Mouse (Mus musculus) MEL (cell line): Measurements from ENCODE around the gene Dnajc11. TPM values are rescaled to one million over a fixed set of nuclear protein-coding genes. Genes with fewer than 3 reads are reported as not detected.

Experiments used
- DNase-seq: peaks from one replicate; pipeline ENCODE4 v3.0.0; 2011; ENCODE audit warnings: low read depth, low spot score
- H3K27ac ChIP-seq: 2 replicates; pipeline ENCODE4 v1.5.1; 2012; ENCODE audit warnings: low read depth, mild to moderate bottlenecking, control low read depth, low read length, moderate library complexity; ENCODE audit not compliant: control insufficient read depth
- H3K27me3 ChIP-seq, 2 experiments: fragments of 150-350 bp in 1 of 2; sonication (generic) in 1 of 2; 2 replicates each; pipeline ENCODE4 v1.6.1; 2012; ENCODE audit warnings: low read length in 2 of 2, mild to moderate bottlenecking in 2 of 2, improper control_type of control experiment in 1 of 2, moderate library complexity in 1 of 2; ENCODE audit not compliant: insufficient read depth in 2 of 2, control insufficient read depth in 1 of 2
- H3K36me3 ChIP-seq, 2 experiments: 2 replicates each; pipeline ENCODE4 v1.6.1; 2012 to 2014; ENCODE audit warnings: low read length in 2 of 2, improper control_type of control experiment in 1 of 2, inconsistent platforms in 1 of 2, mild to moderate bottlenecking in 1 of 2; ENCODE audit not compliant: insufficient read depth in 2 of 2, control insufficient read depth in 1 of 2
- H3K4me1 ChIP-seq, 2 experiments: fragments of 150-350 bp in 1 of 2; sonication (generic) in 1 of 2; 2 replicates each; pipeline ENCODE4 v1.6.1; 2012; ENCODE audit warnings: low read length in 2 of 2, improper control_type of control experiment in 1 of 2, mild to moderate bottlenecking in 1 of 2; ENCODE audit not compliant: insufficient read depth in 2 of 2, control insufficient read depth in 1 of 2
- H3K4me3 ChIP-seq, 2 experiments: fragments of 150-350 bp in 1 of 2; sonication (generic) in 1 of 2; 2 replicates each; pipeline ENCODE4 v1.5.1; 2012; ENCODE audit warnings: low read depth in 2 of 2, low read length in 2 of 2, mild to moderate bottlenecking in 2 of 2, moderate library complexity in 2 of 2, control low read depth in 1 of 2, improper control_type of control experiment in 1 of 2; ENCODE audit not compliant: control insufficient read depth in 1 of 2, insufficient read depth in 1 of 2
- H3K79me2 ChIP-seq: 2 replicates; pipeline ENCODE4 v1.6.1; 2012; ENCODE audit warnings: mild to moderate bottlenecking, low read length, moderate library complexity; ENCODE audit not compliant: control insufficient read depth, poor library complexity, insufficient read depth
- H3K9ac ChIP-seq: 2 replicates; pipeline ENCODE4 v1.6.1; 2012; ENCODE audit warnings: low read depth, mild to moderate bottlenecking, control low read depth, low read length, moderate library complexity; ENCODE audit not compliant: control insufficient read depth, poor library complexity, severe bottlenecking
- H3K9me3 ChIP-seq: fragments of 150-350 bp; sonication (generic); replicated peaks from 2 replicates; pipeline ENCODE4 v1.6.1; 2012; ENCODE audit warnings: mild to moderate bottlenecking, low read length, improper control_type of control experiment, moderate library complexity; ENCODE audit not compliant: insufficient read depth
- E2F4 ChIP-seq: IDR thresholded peaks from 2 replicates; pipeline ENCODE4 v1.6.1; 2011; ENCODE audit warnings: low read depth, low read length, improper control_type of control experiment, borderline replicate concordance
- EP300 ChIP-seq, 2 experiments: IDR thresholded peaks; 2 replicates each; pipeline ENCODE4 v1.6.1; 2011; ENCODE audit warnings: improper control_type of control experiment in 2 of 2, low read length in 2 of 2, low read depth in 1 of 2, mild to moderate bottlenecking in 1 of 2
- HCFC1 ChIP-seq: IDR thresholded peaks from 2 replicates; pipeline ENCODE4 v1.6.1; 2012; ENCODE audit warnings: low read depth, mild to moderate bottlenecking, inconsistent platforms, low read length, improper control_type of control experiment, moderate library complexity
- JUND ChIP-seq: IDR thresholded peaks from 2 replicates; pipeline ENCODE4 v1.6.1; 2011; ENCODE audit warnings: low read depth, mild to moderate bottlenecking, improper control_type of control experiment, low read length
- KAT2A ChIP-seq: conservative IDR thresholded peaks from 2 replicates; pipeline ENCODE4 v1.6.1; 2012; ENCODE audit warnings: low read depth, low read length, improper control_type of control experiment, inconsistent platforms
- MAZ ChIP-seq: IDR thresholded peaks from 2 replicates; pipeline ENCODE4 v1.6.1; 2012; ENCODE audit warnings: low read depth, mild to moderate bottlenecking, inconsistent platforms, low read length, improper control_type of control experiment
- MEF2A ChIP-seq: IDR thresholded peaks from 2 replicates; pipeline ENCODE4 v1.6.1; 2014; ENCODE audit warnings: low read depth, mild to moderate bottlenecking, inconsistent platforms, low read length, improper control_type of control experiment; ENCODE audit not compliant: poor library complexity, insufficient replicate concordance, severe bottlenecking; ENCODE audit errors: extremely low read depth
- MXI1 ChIP-seq: IDR thresholded peaks from 2 replicates; pipeline ENCODE4 v1.6.1; 2011; ENCODE audit warnings: mild to moderate bottlenecking, low read depth, low read length, improper control_type of control experiment
- POLR2A ChIP-seq, 2 experiments: IDR thresholded peaks; 2 replicates each; pipeline ENCODE4 v1.6.1; 2011 to 2012; ENCODE audit warnings: low read length in 2 of 2, mild to moderate bottlenecking in 2 of 2, control low read depth in 1 of 2, improper control_type of control experiment in 1 of 2, low read depth in 1 of 2, moderate library complexity in 1 of 2; ENCODE audit not compliant: control insufficient read depth in 1 of 2, insufficient read depth in 1 of 2, poor library complexity in 1 of 2
- RCOR1 ChIP-seq: IDR thresholded peaks from 2 replicates; pipeline ENCODE4 v1.6.1; 2012; ENCODE audit warnings: low read depth, mild to moderate bottlenecking, inconsistent platforms, low read length, improper control_type of control experiment
- TAL1 ChIP-seq: IDR thresholded peaks from 2 replicates; pipeline ENCODE4 v1.6.1; 2012; ENCODE audit warnings: mild to moderate bottlenecking, inconsistent platforms, low read length, moderate library complexity, mixed read lengths
- TBP ChIP-seq: IDR thresholded peaks from 2 replicates; pipeline ENCODE4 v1.8.0; 2011; ENCODE audit warnings: low read depth, low read length, improper control_type of control experiment
- UBTF ChIP-seq: IDR thresholded peaks from 2 replicates; pipeline ENCODE4 v1.6.1; 2012; ENCODE audit warnings: low read depth, mild to moderate bottlenecking, inconsistent platforms, low read length, improper control_type of control experiment, moderate library complexity, borderline replicate concordance; ENCODE audit not compliant: insufficient read depth
- USF2 ChIP-seq, 2 experiments: IDR thresholded peaks; 2 replicates each; pipeline ENCODE4 v1.6.1; 2011 to 2012; ENCODE audit warnings: improper control_type of control experiment in 2 of 2, low read length in 2 of 2, borderline replicate concordance in 1 of 2, inconsistent platforms in 1 of 2, low read depth in 1 of 2, mild to moderate bottlenecking in 1 of 2; ENCODE audit not compliant: insufficient read depth in 1 of 2
- ZNF384 ChIP-seq: IDR thresholded peaks from 2 replicates; pipeline ENCODE4 v1.6.1; 2012; ENCODE audit warnings: low read depth, mild to moderate bottlenecking, inconsistent platforms, low read length, improper control_type of control experiment
- polyA plus RNA-seq, 2 experiments: library from polyadenylated mRNA; stranded (reverse) in 1 of 2; unstranded in 1 of 2; fragments of >175 nt in 1 of 2; fragments of >200 nt in 1 of 2; gene quantifications; 2 replicates each; pipeline versions ENCODE4 v1.2.1 to v1.2.4; 2012; ENCODE audit warnings: low replicate concordance in 2 of 2, low read depth in 1 of 2; ENCODE audit not compliant: insufficient read length in 2 of 2, insufficient read depth in 1 of 2, missing spikeins in 1 of 2
- total RNA-seq: library from RNA; depleted of rRNA; stranded (reverse); fragments of 300-350 nt; gene quantifications from 2 replicates; pipeline ENCODE4 v1.2.3, GENCODE M21; 2012

Dnajc11 gene
- total and polyA plus RNA-seq, 3 experiments: 128 to 278 (median 157) TPM

DNA sequence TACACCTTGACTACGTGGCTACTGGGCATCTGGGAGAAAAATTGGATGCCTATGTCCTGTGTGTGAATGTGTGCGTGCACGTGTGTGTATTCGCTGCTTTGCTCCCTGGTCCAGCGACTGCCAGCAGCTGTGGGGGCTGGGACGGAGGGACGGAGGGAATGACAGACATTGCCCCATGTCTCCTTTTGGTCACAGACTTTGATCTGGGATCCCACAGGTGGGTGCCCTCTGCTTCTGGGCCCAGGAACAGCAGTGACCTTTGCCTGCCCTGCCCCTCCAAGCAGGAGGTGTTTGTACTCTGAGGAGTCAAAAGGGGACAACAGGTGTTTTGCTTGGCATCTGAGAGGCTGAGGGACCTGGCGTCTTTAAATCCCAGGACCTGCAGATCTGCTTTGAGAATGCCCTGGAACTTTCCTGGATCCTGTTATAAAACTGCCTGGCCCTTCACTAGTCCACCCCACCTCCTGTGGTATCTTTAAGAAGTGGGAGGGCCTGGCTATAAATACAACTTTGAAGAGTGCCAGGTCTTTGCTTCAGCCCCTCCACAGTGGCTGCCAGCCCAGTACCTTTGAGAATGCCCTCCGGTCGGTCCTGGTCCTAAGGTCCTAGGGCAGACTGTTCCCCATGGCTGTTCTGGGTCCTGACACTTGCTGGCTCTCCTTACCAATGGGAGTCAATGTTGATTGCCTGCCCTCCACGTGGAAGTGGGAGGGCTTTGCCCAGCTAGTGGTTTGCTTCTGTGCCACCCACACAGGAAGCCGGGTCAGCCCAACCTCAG is 79.7 kb downstream of the Dnajc11 start:
- H3K27ac ChIP-seq: no peak overlapping the region
- peaks cover 38% of the 10 kb centered on the region for H3K79me2 ChIP-seq
- no peak for TF ChIP-seq POLR2A (IDR thresholded peaks at IDR 0.05; ENCODE audit: control insufficient read depth in 1 of 2, insufficient read depth in 1 of 2, low read depth in 1 of 2, low read length in 2 of 2, poor library complexity in 1 of 2)
- TF ChIP-seq RCOR1: no peak
- TF ChIP-seq MEF2A: no peak
- TF ChIP-seq HCFC1: no peak
- no peak for TF ChIP-seq E2F4
- no peak for TF ChIP-seq MAZ
- no peak for TF ChIP-seq EP300 (IDR thresholded peaks at IDR 0.05; ENCODE audit: low read depth in 1 of 2, low read length in 2 of 2)
- TF ChIP-seq, all 39 proteins: peak for 0
- Histone ChIP-seq H3K4me1 (peaks cover 0 to 11% of the 10 kb centered on the region in 2 experiments; a peak in 3 of 4 replicates), H3K27me3 (no peaks in the 10 kb centered on the region), H3K4me3 (no peak overlapping the region), H3K9me3 (no peaks in the 10 kb centered on the region), H3K36me3 (peaks cover 2 to 5% of the 10 kb centered on the region in 2 experiments; a peak in 2 of 4 replicates), H3K9ac (no peak overlapping the region)
- DNase-seq: no peak

DNA sequence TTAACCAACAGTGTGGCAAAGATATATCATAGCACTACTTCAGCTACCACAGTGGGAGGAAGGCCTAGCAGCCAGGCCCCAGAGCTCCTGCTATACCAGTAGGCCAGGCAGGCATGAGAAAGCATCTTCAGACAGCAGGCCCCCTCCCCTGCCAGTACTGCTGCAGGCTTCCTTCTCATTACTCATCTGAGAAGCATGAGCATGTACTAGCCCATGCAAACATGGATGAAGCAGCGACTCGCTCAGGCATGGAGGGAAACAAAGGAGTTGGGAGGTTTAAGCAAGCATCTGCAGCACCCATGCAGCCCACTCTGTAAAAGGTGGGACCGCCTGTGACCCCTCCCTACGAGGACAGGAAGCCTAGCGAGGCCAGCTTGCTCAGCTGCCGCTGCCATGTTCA is 85.6 kb downstream of the Dnajc11 start:
- Histone ChIP-seq H3K27me3 (no peaks in the 10 kb centered on the region), H3K4me3 (no peak overlapping the region), H3K27ac (no peak overlapping the region), H3K4me1 (no peaks in the 10 kb centered on the region), H3K36me3 (peaks cover 0 to 2% of the 10 kb centered on the region in 2 experiments; a peak in 1 of 4 replicates), H3K9ac (no peak overlapping the region), H3K9me3 (no peaks in the 10 kb centered on the region), H3K79me2 (0 out of 2 replicates have a peak, but pooled peaks cover 1% of the 10 kb centered on the region)
- TF ChIP-seq KAT2A (no peak), USF2 (IDR thresholded peaks at IDR 0.05; ENCODE audit: borderline replicate concordance in 1 of 2, insufficient read depth in 1 of 2, low read depth in 1 of 2, low read length in 2 of 2) (no peak), ZNF384 (no peak), TAL1 (no peak), TBP (no peak), MEF2A (no peak), MXI1 (no peak), JUND (no peak), UBTF (no peak)
- DNase-seq: no peak
